17 mouse cellular contexts compared by ENCODE assay signal in genomic region chr12:29860986-29861385, GRCm38 (mm10).
DNase-seq lines count a peak whose midpoint lies in the region; ATAC-seq and TF ChIP-seq lines count a peak whose summit lies in the region.
"Had no signal": no experiment of that assay in that cellular context is flagged by ENCODE, and none has a peak within 500 bp of the region (broad histone marks: within the 10 kb centered on the region; RNA-seq: fewer than 3 reads in every experiment).

No protein-coding gene starts in this region.

- no peak overlapping the region for H3K4me2 ChIP-seq in hindbrain, postnatal 0 days (ENCODE audit: low read depth, low read length)
- H3K4me2 ChIP-seq in hindbrain, embryonic 14.5 days (replicated peaks): no peak overlapping the region
- H3K4me2 ChIP-seq in neural tube, embryonic 15.5 days: no peak overlapping the region
- H3K4me2 ChIP-seq: embryonic facial prominence, embryonic 12.5 days; forebrain, embryonic 15.5 days; heart, embryonic 12.5 days had no signal

- H3K27me3 ChIP-seq in hindbrain, postnatal 0 days (ENCODE audit: insufficient read depth, low read length): no peaks in the 10 kb centered on the region
- no peaks in the 10 kb centered on the region for H3K27me3 ChIP-seq in hindbrain, embryonic 14.5 days (ENCODE audit: control insufficient read depth, insufficient read depth, low read length)
- H3K27me3 ChIP-seq in neural tube, embryonic 15.5 days (replicated peaks): no peaks in the 10 kb centered on the region
- H3K27me3 ChIP-seq: embryonic facial prominence, embryonic 12.5 days; forebrain, embryonic 15.5 days; heart, embryonic 12.5 days had no signal

- TF ChIP-seq POLR2A in olfactory bulb, adult 2 months (IDR thresholded peaks at IDR 0.05; ENCODE audit: insufficient read depth, low read depth, low read length): no peak

- 35% methylated on average over 2 of the region's 2 CpGs for WGBS in hindbrain, postnatal 0 days
- 39% methylated on average over 2 of the region's 2 CpGs for WGBS in hindbrain, embryonic 14.5 days
- 31% methylated on average over 2 of the region's 2 CpGs for WGBS in neural tube, embryonic 15.5 days
- 55% methylated on average over 2 of the region's 2 CpGs for WGBS in olfactory bulb, adult 2 months

- H3K27ac ChIP-seq in hindbrain, postnatal 0 days: no peak overlapping the region
- H3K27ac ChIP-seq in hindbrain, embryonic 14.5 days: no peak overlapping the region
- peak overlapping the region; percentile 45; the same call in 1 of the 2 replicates for H3K27ac ChIP-seq in neural tube, embryonic 15.5 days (replicated peaks)
- H3K27ac ChIP-seq in olfactory bulb, adult 2 months (ENCODE audit: insufficient read depth, low read depth, low read length): 0 out of 2 replicates have a peak overlapping the region, but pooled peaks have one; percentile 40
- H3K27ac ChIP-seq: embryonic facial prominence, embryonic 12.5 days; forebrain, embryonic 15.5 days had no signal

- DNase-seq in cerebellum, adult 11 months: no peak
- peak; percentile 30 for DNase-seq in hindbrain, postnatal 0 days (ENCODE audit: low spot score)
- no peak for DNase-seq in hindbrain, embryonic 14.5 days (ENCODE audit: low spot score)
- no peak for DNase-seq in neural tube, embryonic 10.5 days (ENCODE audit: extremely low spot score, low spot score)
- DNase-seq in lung, postnatal 10 days: no peak
- DNase-seq: adrenal gland, postnatal 14 days; B cell, adult 2 months; gastrocnemius, postnatal 10 days; heart, postnatal 36 days; kidney, adult 11 months had no signal

- H3K9me3 ChIP-seq in hindbrain, postnatal 0 days (ENCODE audit: low read length): no peaks in the 10 kb centered on the region
- H3K9me3 ChIP-seq in hindbrain, embryonic 14.5 days (ENCODE audit: control insufficient read depth, low read length): no peaks in the 10 kb centered on the region
- H3K9me3 ChIP-seq in neural tube, embryonic 15.5 days (replicated peaks): no peaks in the 10 kb centered on the region
- H3K9me3 ChIP-seq: embryonic facial prominence, embryonic 12.5 days; forebrain, embryonic 15.5 days; heart, embryonic 12.5 days had no signal

- H3K36me3 ChIP-seq in hindbrain, postnatal 0 days (ENCODE audit: insufficient read depth, low read length): peaks cover 9% of the 10 kb centered on the region; the same call in 1 of the 2 replicates
- peaks cover 62% of the 10 kb centered on the region for H3K36me3 ChIP-seq in hindbrain, embryonic 14.5 days (replicated peaks; ENCODE audit: control insufficient read depth, insufficient read depth)
- peaks cover 39% of the 10 kb centered on the region for H3K36me3 ChIP-seq in neural tube, embryonic 15.5 days
- H3K36me3 ChIP-seq: embryonic facial prominence, embryonic 12.5 days; heart, embryonic 12.5 days had no signal

- peak; percentile 80 for ATAC-seq in cerebellum, adult (ENCODE audit: insufficient number of reproducible peaks, low FRiP score, low TSS enrichment)
- no peak for ATAC-seq in hindbrain, postnatal 0 days
- no peak for ATAC-seq in hindbrain, embryonic 14.5 days (ENCODE audit: low FRiP score)
- ATAC-seq in neural tube, embryonic 15.5 days (ENCODE audit: low FRiP score): no peak
- ATAC-seq: forebrain, embryonic 15.5 days; hindbrain, embryonic 16.5 days had no signal

- no peak overlapping the region for H3K4me3 ChIP-seq in hindbrain, postnatal 0 days (ENCODE audit: low read length)
- no peak overlapping the region for H3K4me3 ChIP-seq in hindbrain, embryonic 14.5 days (replicated peaks; ENCODE audit: low read length)
- H3K4me3 ChIP-seq in neural tube, embryonic 15.5 days (replicated peaks): no peak overlapping the region
- H3K4me3 ChIP-seq in olfactory bulb, adult 2 months (ENCODE audit: insufficient read depth, low read depth, low read length): no peak overlapping the region
- H3K4me3 ChIP-seq: embryonic facial prominence, embryonic 12.5 days; forebrain, embryonic 15.5 days; heart, embryonic 12.5 days had no signal

- no peaks in the 10 kb centered on the region for H3K4me1 ChIP-seq in hindbrain, postnatal 0 days (ENCODE audit: insufficient read depth, low read length)
- no peaks in the 10 kb centered on the region for H3K4me1 ChIP-seq in hindbrain, embryonic 14.5 days (replicated peaks; ENCODE audit: control insufficient read depth, insufficient read depth, low read length)
- H3K4me1 ChIP-seq in neural tube, embryonic 15.5 days: no peaks in the 10 kb centered on the region
- no peaks in the 10 kb centered on the region for H3K4me1 ChIP-seq in olfactory bulb, adult 2 months (ENCODE audit: control insufficient read depth, insufficient read depth, low read length)
- H3K4me1 ChIP-seq: embryonic facial prominence, embryonic 12.5 days; forebrain, embryonic 15.5 days had no signal

- TF ChIP-seq CTCF in hindbrain, postnatal 0 days (IDR thresholded peaks at IDR 0.05; ENCODE audit: low read depth): no peak
- no peak for TF ChIP-seq CTCF in olfactory bulb, adult 2 months (IDR thresholded peaks at IDR 0.05; ENCODE audit: insufficient read depth, low read depth, low read length)

- H3K9ac ChIP-seq in hindbrain, postnatal 0 days (replicated peaks; ENCODE audit: low read length): no peak overlapping the region
- H3K9ac ChIP-seq in hindbrain, embryonic 14.5 days: no peak overlapping the region
- no peak overlapping the region for H3K9ac ChIP-seq in neural tube, embryonic 15.5 days (replicated peaks)
- H3K9ac ChIP-seq: embryonic facial prominence, embryonic 12.5 days; forebrain, embryonic 15.5 days; heart, embryonic 12.5 days had no signal

Comparison
In these comparisons a context has a peak if more than half of its experiments do, and no peak if none do; other contexts are left out.
1. H3K27ac ChIP-seq: peak in neural tube, embryonic 15.5 days (single experiment) and olfactory bulb, adult 2 months (single experiment); none in hindbrain, postnatal 0 days (single experiment) and hindbrain, embryonic 14.5 days (single experiment).